Mouse (Mus musculus): ENCODE results near the gene Rfpl4b.
"Not testable (repeated sequence)": the region's sequence is repeated elsewhere in the genome, so short reads cannot be mapped to it uniquely, and the experiment has no call there.

Rfpl4b gene

DNA sequence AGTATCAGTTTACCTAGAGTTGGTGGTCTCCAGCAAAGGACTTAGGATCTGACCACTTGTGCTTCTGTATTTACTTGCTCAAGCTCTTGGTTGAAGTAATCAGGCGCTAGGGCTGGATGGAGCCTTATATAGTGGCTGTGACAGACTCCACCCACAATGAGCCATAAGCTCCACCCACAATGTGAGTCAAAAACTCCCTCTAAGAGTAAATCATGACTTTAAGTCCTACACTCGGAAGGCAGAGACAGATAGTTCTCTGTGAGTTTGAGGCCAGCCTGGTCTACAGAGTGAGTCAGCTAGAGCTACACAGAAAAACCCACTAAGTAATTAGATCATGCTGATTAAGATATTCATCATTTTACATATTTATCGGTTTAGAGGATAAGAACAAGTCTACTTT is at the start of gene Rfpl4b:
Rfpl4b (minus strand) TSS at position 101 of the 400 bp plus-strand sequence.
- in situ Hi-C loops (cut with MboI), result no loop called here

- in situ Hi-C loops (cut with MboI), result no loop called here
Observed at GRCm38 (mm10) chr10:38855186-38855585, 33.6 kb upstream of the Rfpl4b start.

DNA sequence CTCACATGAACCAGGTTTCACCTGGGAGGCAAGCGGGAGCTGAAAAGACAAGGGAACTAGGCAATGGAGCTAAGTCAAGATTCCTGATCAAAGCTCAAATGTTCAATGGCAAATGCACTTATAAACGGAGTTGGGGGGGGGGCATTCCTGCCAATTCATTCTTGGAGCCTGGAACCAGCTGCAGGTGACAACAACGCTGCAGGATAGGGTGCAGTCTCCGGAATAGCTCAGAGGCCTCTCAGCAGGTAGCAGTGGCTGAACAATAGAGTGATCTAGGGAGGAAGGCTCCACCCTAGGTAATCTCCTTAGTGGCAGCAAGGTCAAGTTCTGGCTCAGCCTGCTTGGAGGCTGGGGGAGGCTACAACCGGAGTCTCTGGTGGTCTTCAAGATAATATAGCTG is 28.4 kb upstream of the Rfpl4b start:
- in situ Hi-C loops (cut with MboI), result not testable (repeated sequence)

- in situ Hi-C loops (cut with MboI), result no loop called here
Observed at GRCm38 (mm10) chr10:38848884-38849499, 27.4 kb upstream of the Rfpl4b start.

- in situ Hi-C loops (cut with MboI), result no loop called here
Observed at GRCm38 (mm10) chr10:38848231-38848630, 26.7 kb upstream of the Rfpl4b start.

GRCm38 (mm10) chr10:38823741-38824140 is 2.2 kb upstream of the Rfpl4b start:
- in situ Hi-C loops (cut with MboI), result no loop called here

- in situ Hi-C loops (cut with MboI), result no loop called here
Observed at GRCm38 (mm10) chr10:38806056-38806455, 15.5 kb downstream of the Rfpl4b start.

- in situ Hi-C loops (cut with MboI), result no loop called here
Observed at GRCm38 (mm10) chr10:38804047-38804446, 17.5 kb downstream of the Rfpl4b start.

- in situ Hi-C loops (cut with MboI), result no loop called here
Observed at GRCm38 (mm10) chr10:38803304-38803703, 18.3 kb downstream of the Rfpl4b start.

- in situ Hi-C loops (cut with MboI), result no loop called here
Observed at GRCm38 (mm10) chr10:38788612-38789011, 33.0 kb downstream of the Rfpl4b start.
